Mouse (Mus musculus) frontal cortex, adult (tissue): Measurements from ENCODE around the gene Macrod1.
"Not testable (repeated sequence)": the region's sequence is repeated elsewhere in the genome, so short reads cannot be mapped to it uniquely, and the experiment has no call there.

Experiments
- ATAC-seq: cut with Nextera tagmentation; 2 replicates; pipeline ENCODE4 v1.9.2; 2017; ENCODE audit warnings: mild to moderate bottlenecking, moderate library complexity, mixed read lengths; ENCODE audit not compliant: low TSS enrichment

The Macrod1 gene

GRCm38 (mm10) chr19:7055173-7055572, 1.4 kb upstream of the Macrod1 start:
- peak; percentile 25; the same call in 1 of the 2 replicates for ATAC-seq

GRCm38 (mm10) chr19:7057126-7057721, 614 bp downstream of the Macrod1 start:
- ATAC-seq, result no peak

GRCm38 (mm10) chr19:7057722-7058207, 1.2 kb downstream of the Macrod1 start:
- ATAC-seq, result peak; percentile 66

DNA sequence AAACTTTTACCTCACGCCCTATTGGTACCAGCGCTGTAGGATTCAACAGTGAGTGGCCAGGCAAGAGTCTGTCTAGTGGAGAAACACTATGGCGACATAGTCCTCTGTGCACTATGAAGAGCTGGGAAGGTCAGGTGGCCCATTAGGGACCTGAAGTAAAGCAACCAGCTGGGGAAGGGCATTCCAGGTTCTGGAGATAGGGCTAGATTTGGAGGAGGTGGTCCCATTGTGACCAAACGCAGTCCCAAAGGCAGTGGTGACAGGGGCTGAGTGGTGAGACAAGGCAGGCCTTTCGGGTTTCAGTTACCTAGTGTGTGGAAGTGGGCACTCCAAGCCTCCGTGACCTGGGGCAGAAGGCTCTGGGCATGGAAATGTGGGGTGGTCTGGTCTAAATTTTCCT, 1.9 kb downstream of the Macrod1 start:
- ATAC-seq, result no peak

GRCm38 (mm10) chr19:7062110-7062509, 5.5 kb downstream of the Macrod1 start:
- ATAC-seq, result no peak

- no peak for ATAC-seq
Observed at GRCm38 (mm10) chr19:7062916-7063315, 6.3 kb downstream of the Macrod1 start.

DNA sequence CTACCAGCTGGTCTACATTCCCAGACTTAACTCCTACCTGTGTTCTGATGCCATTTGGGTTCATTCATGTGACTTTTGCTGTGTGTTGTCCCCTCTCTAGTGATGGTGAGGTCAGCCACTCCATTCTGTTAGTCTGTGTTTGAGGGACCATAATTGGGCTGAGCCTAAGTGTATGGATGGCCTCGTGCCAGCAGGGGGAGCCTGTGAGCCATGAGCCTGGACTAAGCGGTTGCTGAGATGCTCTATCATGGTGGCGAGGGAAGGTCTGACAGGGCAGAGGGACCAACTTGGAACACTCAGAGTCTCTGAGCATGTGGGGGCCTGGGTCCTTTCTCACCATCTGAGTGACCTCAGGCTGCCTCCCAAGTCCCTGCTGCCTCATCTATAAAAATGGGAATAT, 8.0 kb downstream of the Macrod1 start:
- peak; percentile 78 for ATAC-seq

DNA sequence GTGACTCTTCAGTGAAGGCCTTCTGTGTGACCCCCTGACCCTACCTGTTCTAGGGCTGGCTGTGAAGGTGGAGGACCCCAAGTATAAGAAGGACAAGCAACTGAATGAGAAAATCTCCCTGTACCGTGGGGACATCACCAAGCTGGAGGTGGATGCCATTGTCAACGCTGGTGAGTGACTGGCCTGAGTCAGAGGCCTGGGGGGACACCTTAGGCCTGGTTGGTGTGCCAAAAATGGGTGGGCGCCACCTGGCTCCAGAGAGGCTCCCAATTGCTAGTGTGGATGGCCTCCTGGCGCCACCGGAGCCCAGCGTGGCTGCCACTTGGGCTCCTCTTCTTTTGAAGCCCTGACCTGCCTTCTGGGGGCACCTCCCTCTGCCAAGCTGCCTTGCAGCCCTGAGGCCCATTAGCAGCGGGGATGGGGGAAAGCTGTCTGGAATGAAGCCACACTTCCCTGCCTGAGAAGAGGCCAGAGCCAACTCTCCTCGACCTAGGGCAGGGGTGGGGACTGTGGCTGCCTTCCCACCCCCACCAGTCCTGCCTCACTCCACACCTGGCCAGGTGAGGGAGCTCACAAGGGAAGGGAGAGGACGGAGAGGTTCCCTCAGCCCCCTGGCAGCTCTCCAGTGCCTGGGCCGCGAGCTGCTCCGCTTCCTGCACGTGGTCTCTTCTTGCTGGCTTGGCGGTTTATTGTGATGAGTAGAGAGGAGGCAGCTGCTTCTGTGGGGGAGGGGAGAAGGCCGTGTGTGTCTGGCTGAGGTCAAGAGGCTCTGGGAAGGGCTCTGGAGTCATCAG, 9.6 kb downstream of the Macrod1 start:
- ATAC-seq, result no peak

DNA sequence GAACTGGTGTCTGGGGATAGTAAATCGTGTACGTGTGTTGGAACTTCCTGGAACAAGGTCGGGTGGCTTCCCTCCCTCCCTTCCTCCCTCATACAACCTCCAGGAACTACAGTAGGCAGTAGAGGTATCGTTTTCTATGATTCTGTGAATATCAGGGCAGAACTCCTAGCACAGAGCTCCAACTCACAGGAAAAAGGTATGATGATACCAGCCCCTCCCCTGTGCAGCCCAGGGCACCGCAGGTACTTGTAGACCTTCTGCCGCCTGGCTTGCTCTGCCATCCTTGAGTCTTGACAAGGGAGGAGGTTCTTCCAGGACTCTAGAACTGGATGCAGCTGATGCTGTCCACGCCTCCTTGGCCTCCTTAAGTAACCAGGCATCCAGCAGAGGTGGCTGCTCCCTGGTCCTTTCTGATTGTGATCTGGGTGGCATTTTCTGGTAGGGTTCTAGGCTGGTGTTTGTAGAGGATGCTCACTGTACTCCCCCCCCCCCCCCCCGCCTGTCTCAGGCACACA, 10.3 kb downstream of the Macrod1 start:
- ATAC-seq, result no peak

DNA sequence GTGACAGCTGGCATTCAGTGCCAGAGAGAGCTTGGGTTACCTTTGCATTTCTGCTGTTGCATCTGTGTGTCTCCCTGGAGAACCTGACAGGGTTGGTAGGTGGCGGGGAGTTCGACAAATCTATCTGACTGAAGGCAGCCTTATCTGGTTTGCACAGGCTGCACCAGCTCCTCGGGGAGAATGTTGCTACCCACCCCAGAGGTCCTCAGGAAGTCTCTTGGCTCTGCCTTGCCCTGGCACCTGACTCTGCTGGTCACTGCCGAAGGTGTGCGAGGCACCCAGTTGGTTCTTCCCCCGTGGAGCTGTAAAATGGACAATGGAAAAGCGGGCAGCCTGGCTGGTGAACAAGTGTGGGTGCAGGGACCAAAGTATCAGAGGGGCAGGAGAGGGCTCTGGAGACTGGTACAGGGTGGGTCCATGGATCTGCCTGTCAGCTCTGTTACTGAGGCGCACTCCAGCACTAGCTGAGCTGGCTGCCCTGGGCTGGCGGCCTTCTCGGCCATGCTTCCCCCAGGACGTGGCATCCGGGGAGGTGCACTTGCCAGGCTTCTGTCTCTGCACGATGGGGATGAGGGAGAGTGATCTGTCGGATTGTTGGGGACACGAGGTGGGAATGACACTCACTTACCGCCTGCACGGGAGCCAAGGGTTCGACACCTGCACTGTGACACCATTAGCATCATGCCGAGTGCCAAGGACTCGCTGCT, 10.9 kb downstream of the Macrod1 start:
- no peak for ATAC-seq

- ATAC-seq, result 0 out of 2 replicates have a peak, but pooled peaks have one; percentile 27
Observed at GRCm38 (mm10) chr19:7068136-7068535, 11.5 kb downstream of the Macrod1 start.

DNA sequence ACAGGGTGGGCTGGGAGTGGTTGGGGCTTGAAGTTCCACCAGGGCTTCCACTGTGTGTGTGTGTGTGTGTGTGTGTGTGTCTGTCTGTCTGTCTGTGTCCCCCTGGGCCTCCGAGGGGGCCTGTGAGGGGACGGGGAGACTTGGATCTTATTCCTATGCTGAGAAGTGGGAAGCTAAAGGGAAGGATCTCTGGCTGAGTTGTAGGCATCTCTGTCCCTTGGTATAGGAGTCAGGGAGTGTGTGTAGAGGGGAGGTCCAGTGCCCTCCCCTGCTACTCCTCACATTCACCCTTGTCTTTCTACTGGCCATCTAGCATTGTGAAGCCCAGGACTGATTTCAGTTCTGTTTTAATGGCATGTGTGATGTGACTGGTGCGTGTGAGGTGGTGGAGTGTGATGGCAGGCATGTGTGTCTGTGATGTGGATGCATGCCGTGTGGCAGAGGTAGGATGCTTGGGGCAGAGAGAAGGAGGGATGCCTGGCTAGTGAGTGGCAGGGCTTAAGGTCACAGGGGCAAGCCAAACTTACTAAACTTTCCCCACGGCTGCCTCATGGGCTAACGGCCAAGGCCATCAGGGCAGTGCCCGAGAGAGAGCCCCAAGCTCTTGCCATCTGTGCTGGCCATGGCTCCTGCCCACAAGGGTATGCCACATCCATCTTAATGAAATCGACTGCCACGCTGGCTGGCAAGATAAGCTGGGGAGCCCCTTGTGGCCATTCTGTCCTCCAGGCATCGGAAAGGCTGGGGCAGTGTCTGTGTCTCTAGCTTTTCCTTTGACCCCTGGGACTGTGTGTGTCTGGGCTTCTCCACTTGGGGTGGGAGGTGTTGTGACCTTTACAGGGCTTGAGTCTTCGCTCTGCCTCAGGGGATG, 12.3 kb downstream of the Macrod1 start:
- no peak for ATAC-seq

DNA sequence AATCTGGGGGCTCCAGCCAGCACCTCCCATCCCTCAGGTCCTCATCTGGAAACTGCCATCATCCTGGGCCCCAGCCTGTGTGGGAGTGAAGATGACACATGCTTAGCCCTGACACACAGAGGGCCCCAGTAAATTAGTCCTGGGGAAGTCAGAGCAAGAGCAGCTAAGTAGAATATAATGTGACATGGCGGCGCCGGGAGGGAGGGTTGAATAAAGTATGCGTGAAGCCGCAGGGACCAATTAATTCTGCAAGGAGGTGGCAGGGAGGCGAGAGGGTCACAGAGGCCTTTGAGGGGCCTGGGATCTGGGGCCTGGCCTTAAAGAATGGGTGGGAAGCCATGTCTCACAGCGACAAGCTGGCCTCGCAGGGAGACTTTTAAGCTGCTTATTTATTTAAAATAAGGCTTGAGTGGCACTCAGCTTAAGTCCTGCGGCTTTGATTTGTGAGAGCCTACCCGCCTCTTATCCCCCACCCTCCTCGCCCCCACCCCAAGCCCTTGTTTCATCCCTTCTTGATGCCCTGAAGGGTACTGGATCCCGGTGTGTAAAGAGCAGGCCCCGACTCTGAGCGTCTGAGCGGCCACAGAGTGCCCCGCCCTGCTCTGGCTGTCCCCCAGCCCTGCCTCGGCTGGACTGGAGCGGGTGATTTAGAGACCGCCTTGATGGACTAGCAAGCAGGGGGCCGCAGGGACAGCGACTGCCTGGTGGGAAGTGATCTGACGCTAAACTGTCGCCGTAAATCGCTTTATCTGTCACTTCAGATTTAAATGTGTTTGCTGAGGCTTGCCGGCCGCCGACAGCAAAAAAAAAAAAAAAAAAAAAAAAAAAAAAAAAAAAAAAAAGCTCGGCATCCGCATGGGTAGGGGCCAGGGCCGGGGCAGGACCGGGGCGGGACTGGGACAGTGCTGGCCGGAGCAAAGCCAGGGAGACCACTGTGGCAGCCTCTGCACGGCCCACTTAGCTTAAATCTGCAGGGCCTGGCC, 13.5 kb downstream of the Macrod1 start:
- no peak for ATAC-seq

- ATAC-seq, result no peak
Observed at GRCm38 (mm10) chr19:7070775-7071174, 14.2 kb downstream of the Macrod1 start.

GRCm38 (mm10) chr19:7072221-7072620, 15.6 kb downstream of the Macrod1 start:
- no peak for ATAC-seq

- ATAC-seq, result no peak
Observed at GRCm38 (mm10) chr19:7073997-7074781, 17.6 kb downstream of the Macrod1 start.

DNA sequence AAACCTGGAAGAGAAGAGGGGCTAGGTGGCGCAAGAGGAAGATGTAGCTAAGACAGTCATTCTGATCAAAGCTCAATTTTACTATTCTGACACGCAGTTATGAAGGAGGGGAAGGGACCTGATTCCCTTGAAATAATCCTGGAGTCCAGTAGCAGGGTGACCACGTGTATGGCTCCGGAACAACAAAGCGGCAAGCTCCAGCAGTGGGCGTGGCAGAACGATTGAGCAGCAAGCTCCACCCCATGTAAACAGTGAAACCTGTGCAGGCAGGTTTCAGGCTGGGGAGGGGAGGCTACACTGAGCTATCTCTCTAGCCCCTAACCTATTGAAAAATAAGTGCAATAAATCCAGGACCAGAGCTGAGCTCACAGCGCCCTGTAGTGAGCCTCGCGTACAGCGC, 18.7 kb downstream of the Macrod1 start:
- not testable (repeated sequence) for ATAC-seq

DNA sequence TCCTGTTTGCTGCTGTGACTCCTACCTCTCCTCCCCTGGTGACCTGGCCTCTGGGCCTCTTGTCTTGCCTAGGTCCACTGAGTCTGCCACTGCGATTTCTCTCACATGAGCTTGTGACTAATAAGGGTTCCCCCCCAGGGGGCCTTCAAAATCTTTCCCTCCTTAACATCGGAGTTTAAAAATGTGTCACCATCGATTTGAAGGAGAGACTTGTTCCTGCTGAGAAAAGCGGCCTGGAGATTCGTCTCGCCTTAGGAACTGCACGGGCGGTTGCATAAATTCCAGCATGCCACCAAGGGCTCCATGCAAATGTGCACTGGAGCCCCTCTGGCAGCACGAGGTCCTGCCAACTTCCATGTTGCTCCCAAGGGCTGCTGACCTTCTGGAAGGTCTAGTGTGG, 21.1 kb downstream of the Macrod1 start:
- ATAC-seq, result no peak

GRCm38 (mm10) chr19:7078271-7078670, 21.7 kb downstream of the Macrod1 start:
- ATAC-seq, result no peak
